Mouse (Mus musculus): ENCODE results near the gene Mboat2.

DNA sequence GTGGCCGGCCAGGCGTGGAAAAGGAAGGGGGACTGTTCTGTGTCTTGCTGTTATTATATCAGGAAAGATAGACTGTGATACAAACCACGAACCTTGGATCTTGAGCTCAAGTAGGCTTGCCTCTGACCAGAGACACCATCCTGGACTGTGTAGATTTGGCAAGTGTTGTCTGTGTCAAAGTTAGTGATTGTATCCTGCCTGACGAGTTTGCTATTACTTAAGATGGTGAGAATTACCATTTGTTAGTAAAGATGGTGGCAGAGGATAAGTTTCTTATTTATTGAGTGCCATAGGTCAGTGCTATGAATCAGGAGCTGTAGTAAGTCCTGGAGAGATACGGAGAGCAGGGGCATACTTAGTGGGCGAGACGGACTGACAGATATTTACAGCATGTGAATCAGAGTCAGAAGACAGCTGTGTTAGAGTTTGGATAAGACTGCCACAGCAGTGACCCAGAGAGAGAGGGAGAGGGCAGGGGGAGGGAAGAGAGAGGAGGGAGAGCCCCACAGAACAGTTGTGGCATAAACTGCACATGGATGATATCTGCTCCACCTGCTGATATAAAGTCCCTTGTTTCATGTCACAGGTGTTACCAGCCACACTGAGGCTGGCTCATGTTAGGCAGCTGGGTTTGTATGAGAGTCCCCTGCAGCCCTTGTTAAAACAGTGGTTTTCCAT lies 12.9 kb downstream of the Mboat2 start:
- TF ChIP-seq CTCF (IDR thresholded peaks at IDR 0.05) (no peak), EP300 (IDR thresholded peaks at IDR 0.05) (no peak)

Data from lung, postnatal 0 days (tissue).